Mouse (Mus musculus) embryonic facial prominence, embryonic 12.5 days (tissue): ENCODE data around the gene Caskin1. TPM values are rescaled to one million over a fixed set of nuclear protein-coding genes. Genes with fewer than 3 reads are reported as not detected.
A peak's percentile ranks its signal among the peaks of the same experiment; 100 is the strongest.
"Not testable (repeated sequence)": the region's sequence is repeated elsewhere in the genome, so short reads cannot be mapped to it uniquely, and the experiment has no call there.

Experiments used
- ATAC-seq: fragments of 200-750 bp; cut with Nextera tagmentation; 2 replicates; pipeline ENCODE4 v1.8.0; 2017; ENCODE audit not compliant: insufficient number of reproducible peaks, insufficient read depth, low FRiP score, low TSS enrichment
- H3K27ac ChIP-seq: fragments of 300-500 bp; sonication (generic); 2 replicates; pipeline ENCODE4 v1.5.1; 2016; ENCODE audit warnings: mild to moderate bottlenecking
- H3K27me3 ChIP-seq: fragments of 300-500 bp; sonication (generic); 2 replicates; pipeline ENCODE4 v1.6.1; 2016; ENCODE audit warnings: mild to moderate bottlenecking, moderate library complexity
- H3K36me3 ChIP-seq: fragments of 300-500 bp; sonication (generic); 2 replicates; pipeline ENCODE4 v1.6.1; 2016; ENCODE audit warnings: mild to moderate bottlenecking
- H3K4me1 ChIP-seq: fragments of 300-500 bp; sonication (generic); 2 replicates; pipeline ENCODE4 v1.6.1; 2016
- H3K4me2 ChIP-seq: fragments of 300-500 bp; sonication (generic); replicated peaks from 2 replicates; pipeline ENCODE4 v1.6.1; 2016; ENCODE audit warnings: mild to moderate bottlenecking, moderate library complexity
- H3K4me3 ChIP-seq: fragments of 300-500 bp; sonication (generic); 2 replicates; pipeline ENCODE4 v1.5.1; 2016; ENCODE audit warnings: mild to moderate bottlenecking
- H3K9ac ChIP-seq: fragments of 300-500 bp; sonication (generic); 2 replicates; pipeline ENCODE4 v1.6.1; 2016; ENCODE audit warnings: mild to moderate bottlenecking, moderate library complexity
- H3K9me3 ChIP-seq: fragments of 300-500 bp; sonication (generic); 2 replicates; pipeline ENCODE4 v1.6.1; 2016; ENCODE audit warnings: mild to moderate bottlenecking, moderate library complexity
- WGBS: fragments of 180-500 bp; shearing (Covaris S2); methylation state at CpG from one replicate; pipeline ENCODE4 v1.1.7; 2016; 5-methylcytosine and 5-hydroxymethylcytosine counted together
- polyA plus RNA-seq: library from polyadenylated mRNA; unstranded; fragments of >200 nt; fragmentation: Nextera tagmentation; extraction: Ambion mirVana; gene quantifications from 2 replicates; pipeline ENCODE4 v1.2.1, GENCODE M21; 2016

Caskin1 gene
- polyA plus RNA-seq, 1 experiment from 2014 or later: 7.5 TPM

- H3K27ac ChIP-seq: peak overlapping the region; percentile 95
- H3K9me3 ChIP-seq: no peaks in the 10 kb centered on the region
- H3K9ac ChIP-seq: peak overlapping the region; percentile 88
- peaks cover 12% of the 10 kb centered on the region; the same call in 1 of the 2 replicates for H3K4me1 ChIP-seq
- ATAC-seq: peak; percentile 88
- no peaks in the 10 kb centered on the region for H3K27me3 ChIP-seq
- WGBS: under 1% methylated on average over 67 of the region's 67 CpGs
- peaks cover 19% of the 10 kb centered on the region for H3K36me3 ChIP-seq
- peak overlapping the region; percentile 57 for H3K4me2 ChIP-seq
- peak overlapping the region; percentile 76 for H3K4me3 ChIP-seq
Measured at GRCm38 (mm10) chr17:24454756-24455522, 33.5 kb upstream of the Caskin1 start.

- peak overlapping the region; percentile 76; the same call in 1 of the 2 replicates for H3K4me3 ChIP-seq
- H3K27me3 ChIP-seq, H3K9ac ChIP-seq, ATAC-seq, H3K9me3 ChIP-seq: not testable (repeated sequence)
- H3K4me1 ChIP-seq: peaks cover 12% of the 10 kb centered on the region; the same call in 1 of the 2 replicates
- 50% methylated on average over 10 of the region's 10 CpGs for WGBS
- H3K36me3 ChIP-seq: peaks cover 12% of the 10 kb centered on the region
- H3K4me2 ChIP-seq: peak overlapping the region; percentile 32; the same call in 1 of the 2 replicates
- peak overlapping the region; percentile 95; the same call in 1 of the 2 replicates for H3K27ac ChIP-seq
Measured at GRCm38 (mm10) chr17:24455523-24456206, 32.7 kb upstream of the Caskin1 start.

GRCm38 (mm10) chr17:24461580-24461979 is 26.8 kb upstream of the Caskin1 start:
- Histone ChIP-seq H3K4me2 (no peak overlapping the region), H3K9me3 (no peaks in the 10 kb centered on the region), H3K36me3 (no peaks in the 10 kb centered on the region), H3K27ac (no peak overlapping the region), H3K4me3 (no peak overlapping the region), H3K27me3 (no peaks in the 10 kb centered on the region), H3K4me1 (no peaks in the 10 kb centered on the region), H3K9ac (no peak overlapping the region)
- 60% methylated on average over 2 of the region's 2 CpGs for WGBS
- ATAC-seq: no peak

- Histone ChIP-seq H3K27me3 (no peaks in the 10 kb centered on the region), H3K9ac (no peak overlapping the region), H3K4me3 (no peak overlapping the region), H3K9me3 (no peaks in the 10 kb centered on the region), H3K36me3 (no peaks in the 10 kb centered on the region), H3K27ac (no peak overlapping the region), H3K4me2 (no peak overlapping the region), H3K4me1 (no peaks in the 10 kb centered on the region)
- ATAC-seq: no peak
- 75% methylated on average over 1 of the region's 1 CpGs for WGBS
Measured at GRCm38 (mm10) chr17:24462932-24463331, 25.5 kb upstream of the Caskin1 start.

- Histone ChIP-seq H3K4me1 (no peaks in the 10 kb centered on the region), H3K9me3 (no peaks in the 10 kb centered on the region), H3K4me2 (no peak overlapping the region), H3K9ac (no peak overlapping the region), H3K36me3 (no peaks in the 10 kb centered on the region), H3K27me3 (no peaks in the 10 kb centered on the region), H3K27ac (no peak overlapping the region), H3K4me3 (no peak overlapping the region)
- ATAC-seq: no peak
- 56% methylated on average over 6 of the region's 6 CpGs for WGBS
Measured at GRCm38 (mm10) chr17:24463374-24464133, 24.8 kb upstream of the Caskin1 start.

- 88% methylated on average over 5 of the region's 5 CpGs for WGBS
- H3K4me3 ChIP-seq: no peak overlapping the region
- H3K27ac ChIP-seq: no peak overlapping the region
- ATAC-seq: no peak
- H3K4me2 ChIP-seq: no peak overlapping the region
- no peaks in the 10 kb centered on the region for H3K9me3 ChIP-seq
- H3K27me3 ChIP-seq: no peaks in the 10 kb centered on the region
- peaks cover 12% of the 10 kb centered on the region; the same call in 1 of the 2 replicates for H3K36me3 ChIP-seq
- no peak overlapping the region for H3K9ac ChIP-seq
- H3K4me1 ChIP-seq: peaks cover 24% of the 10 kb centered on the region
Measured at GRCm38 (mm10) chr17:24468636-24469246, 19.7 kb upstream of the Caskin1 start.

GRCm38 (mm10) chr17:24469336-24469909 is 19.0 kb upstream of the Caskin1 start:
- Histone ChIP-seq H3K9me3 (no peaks in the 10 kb centered on the region), H3K4me3 (peak overlapping the region; percentile 85), H3K4me2 (peak overlapping the region; percentile 99), H3K27ac (peak overlapping the region; percentile 77), H3K9ac (peak overlapping the region; percentile 45), H3K4me1 (peaks cover 24% of the 10 kb centered on the region), H3K27me3 (no peaks in the 10 kb centered on the region), H3K36me3 (peaks cover 19% of the 10 kb centered on the region)
- 18% methylated on average over 7 of the region's 7 CpGs for WGBS
- ATAC-seq: 0 out of 2 replicates have a peak, but pooled peaks have one; percentile 0

- Histone ChIP-seq H3K4me1 (peaks cover 24% of the 10 kb centered on the region), H3K9ac (peak within 1 kb of the TSS; percentile 88), H3K4me3 (peak within 1 kb of the TSS; percentile 85), H3K36me3 (peaks cover 25% of the 10 kb centered on the region), H3K27ac (peak within 1 kb of the TSS; percentile 77), H3K9me3 (no peaks in the 10 kb centered on the region), H3K27me3 (no peaks in the 10 kb centered on the region), H3K4me2 (peak within 1 kb of the TSS; percentile 99)
- peak; percentile 97 for ATAC-seq
- WGBS: under 1% methylated on average over 58 of the region's 75 CpGs
Measured at GRCm38 (mm10) chr17:24469910-24470602, 18.3 kb upstream of the Caskin1 start, which contains the start of the genes E4f1 and Pgp. Gene E4f1 (minus strand): TSS chr17:24470313. Gene Pgp (plus strand): TSS chr17:24470392.

- H3K36me3 ChIP-seq: peaks cover 34% of the 10 kb centered on the region
- peak overlapping the region; percentile 77 for H3K27ac ChIP-seq
- peak overlapping the region; percentile 99 for H3K4me2 ChIP-seq
- H3K9me3 ChIP-seq: no peaks in the 10 kb centered on the region
- no peaks in the 10 kb centered on the region for H3K27me3 ChIP-seq
- WGBS: 1% methylated on average over 68 of the region's 68 CpGs
- peak overlapping the region; percentile 85 for H3K4me3 ChIP-seq
- H3K9ac ChIP-seq: peak overlapping the region; percentile 88
- 0 out of 2 replicates have a peak, but pooled peaks have one; percentile 5 for ATAC-seq
- peaks cover 24% of the 10 kb centered on the region for H3K4me1 ChIP-seq
Measured at GRCm38 (mm10) chr17:24470701-24471527, 17.5 kb upstream of the Caskin1 start.

GRCm38 (mm10) chr17:24472512-24472911 is 15.9 kb upstream of the Caskin1 start:
- Histone ChIP-seq H3K9ac (no peak overlapping the region), H3K9me3 (no peaks in the 10 kb centered on the region), H3K27ac (no peak overlapping the region), H3K4me2 (peak overlapping the region; percentile 99), H3K36me3 (peaks cover 48% of the 10 kb centered on the region), H3K4me1 (peaks cover 26% of the 10 kb centered on the region), H3K27me3 (no peaks in the 10 kb centered on the region), H3K4me3 (no peak overlapping the region)
- WGBS: 87% methylated on average over 4 of the region's 4 CpGs
- no peak for ATAC-seq
